Comparison of ENCODE assay signal across 17 mouse cellular contexts in the genomic region with DNA sequence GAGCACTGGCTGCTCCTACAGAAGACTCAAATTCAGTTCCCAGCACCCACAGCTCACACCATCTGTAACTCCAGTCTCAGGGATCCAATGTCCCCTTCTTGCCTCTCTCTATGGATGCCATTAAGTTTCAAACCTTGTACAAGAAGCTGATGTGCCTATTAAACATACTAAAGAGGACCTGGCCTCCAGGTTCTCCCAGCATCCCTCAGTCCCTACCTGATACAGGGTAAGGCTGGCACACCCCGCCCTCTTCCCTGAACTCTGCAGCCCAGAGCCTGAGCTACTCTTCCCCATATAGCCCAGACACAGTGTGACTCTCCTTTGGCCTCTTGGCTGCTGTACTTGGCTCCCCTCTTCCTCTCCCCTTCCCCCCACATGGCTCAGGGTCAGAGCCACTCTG. TPM values are rescaled to one million over a fixed set of nuclear protein-coding genes. Genes with fewer than 3 reads are reported as not detected.
DNase-seq lines count a peak whose midpoint lies in the region.
"Had no signal": no experiment of that assay in that cellular context is flagged by ENCODE, and none has a peak within 500 bp of the region (broad histone marks: within the 10 kb centered on the region; RNA-seq: fewer than 3 reads in every experiment).

No protein-coding gene starts in this region.

- DNase-seq in adrenal gland, adult (ENCODE audit: inconsistent age in 2 of 2, low spot score in 1 of 2), result peak; percentile 7 to 28
- DNase-seq in adrenal gland, adult 18-20 months (ENCODE audit: low spot score in 2 of 2), result no peak
- DNase-seq in cerebellum, adult 8-10 months, result peak; percentile 10
- no peak for DNase-seq in cerebellum, postnatal 10 days
- peak; percentile 0 for DNase-seq in kidney, adult 9 months
- no peak for DNase-seq in kidney, postnatal 10 days
- DNase-seq in thymus, postnatal 4 days, result peak; percentile 4
- no peak for DNase-seq in thymus, postnatal 14 days
- DNase-seq: gastrocnemius, postnatal 10 days; heart, postnatal 36 days; kidney, adult 2 months; lung, adult 2 months; lung, postnatal 10 days; midbrain, embryonic 14.5 days; retina, postnatal 1 day; right cerebral cortex, postnatal 25 days; spleen, adult 18-20 months had no signal

RNA-seq across cellular contexts. Expression of gene B4galt5, which starts 38.9 kb away (rescaled TPM):
- 100 to 1,000 TPM in 1 of 2 experiments, 10 to 100 TPM in 1; 74.7 to 123 TPM for total RNA-seq in adrenal gland, adult 18-20 months (2021)

Comparison
In these comparisons a context has a peak if more than half of its experiments do, and no peak if none do; other contexts are left out.
1. DNase-seq: peak in adrenal gland, adult (2 of 2), cerebellum, adult 8-10 months (single experiment), kidney, adult 9 months (single experiment) and thymus, postnatal 4 days (single experiment); none in adrenal gland, adult 18-20 months (0 of 2), cerebellum, postnatal 10 days (0 of 2), kidney, postnatal 10 days (single experiment) and thymus, postnatal 14 days (single experiment).